Mouse (Mus musculus): ENCODE measurements around the gene Chad. TPM values are rescaled to one million over a fixed set of nuclear protein-coding genes. Genes with fewer than 3 reads are reported as not detected.

Chad gene
- polyA plus RNA-seq, 1 experiment from 2014 or later, result 0.28 TPM

DNA sequence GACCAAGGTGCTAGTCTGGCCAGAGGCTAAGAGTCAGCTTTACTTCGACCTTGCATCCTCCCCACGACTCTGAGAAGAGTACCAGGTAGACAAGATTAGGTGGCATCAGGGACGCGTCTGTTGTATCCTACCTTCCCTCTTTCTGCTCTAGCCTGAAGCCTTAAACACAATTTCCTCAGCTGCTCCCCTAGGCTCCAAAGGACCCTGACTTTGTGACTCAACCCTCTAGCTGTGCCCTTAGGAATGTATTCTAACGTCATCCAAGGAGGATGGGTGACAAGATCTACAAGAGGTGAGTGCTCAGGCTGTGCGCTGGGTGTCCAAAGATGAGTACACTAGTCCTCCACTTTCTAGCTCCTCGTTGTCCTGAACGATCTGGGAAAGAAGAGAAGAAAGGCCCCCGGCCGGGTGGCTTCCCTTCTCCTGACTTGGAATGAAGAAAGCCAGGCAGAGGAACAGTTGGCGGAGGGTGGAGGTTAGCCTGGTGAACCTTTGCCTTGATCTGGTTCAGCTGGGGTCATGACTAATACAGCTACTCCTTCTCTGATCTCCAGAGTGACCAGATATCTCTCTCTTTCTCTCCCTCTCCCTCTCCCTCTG, 37.6 kb downstream of the Chad start:
- 54% methylated on average over 11 of the region's 11 CpGs for WGBS
- H3K27me3 ChIP-seq (ENCODE audit: insufficient read depth, poor library complexity, severe bottlenecking), result 0 out of 2 replicates have a peak, but pooled peaks cover 7% of the 10 kb centered on the region
- H3K4me1 ChIP-seq, result peaks cover 11% of the 10 kb centered on the region
- peak overlapping the region; percentile 65 for H3K4me3 ChIP-seq
- H3K36me3 ChIP-seq, result no peaks in the 10 kb centered on the region
- no peaks in the 10 kb centered on the region for H3K9me3 ChIP-seq
- DNase-seq (ENCODE audit: low spot score), result no peak
- H3K27ac ChIP-seq, result peak overlapping the region; percentile 87

DNA sequence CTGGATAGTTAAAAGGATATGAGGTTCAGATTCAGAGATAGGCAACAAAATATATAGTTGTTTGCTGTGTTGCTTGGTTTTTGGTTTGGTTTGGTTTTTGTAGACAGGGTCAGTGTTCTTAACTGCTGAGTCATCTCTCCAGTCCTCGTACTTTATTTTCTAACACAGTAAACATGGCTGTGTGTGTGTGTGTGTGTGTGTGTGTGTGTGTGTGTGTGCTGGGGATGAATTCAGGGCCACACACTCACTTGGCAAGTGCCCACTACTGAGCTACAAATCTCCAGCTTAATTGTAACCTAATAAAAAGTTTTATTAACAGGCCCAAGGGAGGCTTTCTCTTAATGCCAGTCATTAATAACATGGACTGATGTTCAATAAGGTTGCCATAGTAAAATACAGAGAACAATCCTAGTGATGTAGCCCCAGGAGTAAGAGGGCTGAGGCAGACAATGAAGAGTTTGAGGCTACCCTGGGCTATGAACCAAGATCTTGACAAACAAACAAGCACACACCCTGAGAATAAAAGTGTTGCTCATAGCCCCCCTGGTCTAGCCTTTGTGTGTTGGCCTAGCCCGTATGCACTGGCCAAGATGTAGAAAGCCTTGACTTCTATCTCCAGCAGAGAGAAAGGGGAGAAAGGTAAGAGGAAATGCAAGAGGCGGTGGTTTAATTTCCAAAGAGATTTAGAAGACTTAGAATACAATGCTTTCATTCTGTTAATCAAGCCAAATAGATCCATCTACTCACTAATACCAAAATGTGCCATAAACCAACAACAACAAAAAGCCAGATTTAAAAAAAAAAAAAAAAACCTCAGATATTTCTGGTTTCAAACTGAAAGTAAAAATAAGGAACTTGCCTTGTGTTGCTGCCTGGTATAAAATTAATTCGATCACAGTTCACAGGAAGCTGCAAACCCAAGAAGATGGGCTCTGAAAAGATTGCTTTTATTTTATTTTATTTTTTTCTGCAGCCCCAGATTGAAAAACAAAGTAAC, 46.2 kb downstream of the Chad start:
- Histone ChIP-seq H3K27ac (no peak overlapping the region), H3K4me3 (no peak overlapping the region), H3K36me3 (no peaks in the 10 kb centered on the region), H3K4me1 (no peaks in the 10 kb centered on the region), H3K27me3 (ENCODE audit: insufficient read depth, poor library complexity, severe bottlenecking) (peaks cover 7% of the 10 kb centered on the region; the same call in 1 of the 2 replicates), H3K9me3 (no peaks in the 10 kb centered on the region)
- no peak for DNase-seq (ENCODE audit: low spot score)
- 72% methylated on average over 4 of the region's 4 CpGs for WGBS

DNA sequence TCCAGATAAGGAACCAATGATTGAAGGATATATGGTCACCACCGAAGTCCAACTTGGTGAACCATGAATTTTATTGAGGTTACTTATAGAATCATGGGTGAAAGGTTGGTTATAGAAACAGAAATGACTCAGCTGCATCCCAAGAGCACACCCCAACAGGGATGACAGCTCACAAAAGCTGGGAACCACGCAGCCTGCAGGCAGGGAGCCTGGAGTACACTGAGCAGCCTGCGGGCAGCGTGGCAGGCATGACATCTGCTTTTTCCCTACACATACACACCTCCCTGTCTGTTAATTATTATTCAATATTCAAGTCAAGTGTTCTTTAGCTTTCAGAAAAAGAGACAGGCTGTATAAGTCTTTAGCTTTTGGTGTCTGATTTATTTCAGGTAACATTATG, 49.8 kb downstream of the Chad start:
- H3K27me3 ChIP-seq (ENCODE audit: insufficient read depth, poor library complexity, severe bottlenecking), result peaks cover 7% of the 10 kb centered on the region; the same call in 1 of the 2 replicates
- H3K36me3 ChIP-seq, result no peaks in the 10 kb centered on the region
- H3K9me3 ChIP-seq, result no peaks in the 10 kb centered on the region
- no peak for DNase-seq (ENCODE audit: low spot score)
- no peak overlapping the region for H3K4me3 ChIP-seq
- WGBS, result 79% methylated on average over 4 of the region's 4 CpGs
- H3K4me1 ChIP-seq, result no peaks in the 10 kb centered on the region
- no peak overlapping the region for H3K27ac ChIP-seq

DNA sequence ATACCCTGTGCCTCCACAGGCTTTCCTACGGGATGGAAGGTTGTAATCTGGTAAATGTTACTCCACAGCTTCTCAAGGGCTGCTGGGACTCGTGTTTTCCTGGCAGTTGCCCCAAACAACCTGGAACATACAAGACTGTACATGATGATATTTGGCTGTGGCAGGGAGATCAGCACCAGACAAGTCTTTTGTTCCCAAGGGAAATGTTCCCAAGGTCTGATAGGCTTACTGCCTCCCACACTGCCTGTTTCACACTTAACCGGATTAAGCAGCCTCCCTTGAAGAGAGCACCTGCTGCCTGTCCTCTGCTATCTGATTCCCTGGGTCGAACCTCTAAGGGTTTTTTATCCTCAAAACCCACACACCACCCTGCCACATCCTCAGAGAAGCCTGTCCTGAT, 50.6 kb downstream of the Chad start:
- H3K4me1 ChIP-seq, result no peaks in the 10 kb centered on the region
- peaks cover 7% of the 10 kb centered on the region; the same call in 1 of the 2 replicates for H3K27me3 ChIP-seq (ENCODE audit: insufficient read depth, poor library complexity, severe bottlenecking)
- DNase-seq (ENCODE audit: low spot score), result no peak
- H3K36me3 ChIP-seq, result no peaks in the 10 kb centered on the region
- 13% methylated on average over 4 of the region's 4 CpGs for WGBS
- no peaks in the 10 kb centered on the region for H3K9me3 ChIP-seq
- no peak overlapping the region for H3K4me3 ChIP-seq
- H3K27ac ChIP-seq, result no peak overlapping the region

DNA sequence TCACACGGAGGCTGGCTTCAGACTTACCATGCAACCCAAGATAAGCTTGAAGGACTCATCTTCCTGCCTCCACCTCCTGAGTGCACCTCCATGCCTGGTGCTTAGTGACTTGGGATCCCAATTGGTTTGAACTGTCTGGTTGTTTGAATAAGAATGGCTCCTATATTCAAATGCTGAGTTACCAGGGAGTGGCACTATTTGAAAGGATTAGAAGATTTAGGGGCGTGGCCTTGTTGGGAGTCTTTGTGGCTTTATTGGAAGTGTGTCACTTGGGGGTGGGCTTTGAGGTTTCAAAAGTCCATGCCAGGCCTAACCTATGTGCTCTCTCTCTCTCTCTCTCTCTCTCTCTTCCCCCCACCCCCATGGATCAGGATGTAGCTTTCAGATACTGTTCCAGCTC, 52.8 kb downstream of the Chad start:
- WGBS, result 81% methylated on average over 2 of the region's 2 CpGs
- H3K27me3 ChIP-seq (ENCODE audit: insufficient read depth, poor library complexity, severe bottlenecking), result peaks cover 7% of the 10 kb centered on the region; the same call in 1 of the 2 replicates
- DNase-seq (ENCODE audit: low spot score), result no peak
- H3K9me3 ChIP-seq, result no peaks in the 10 kb centered on the region
- no peaks in the 10 kb centered on the region for H3K36me3 ChIP-seq
- no peak overlapping the region for H3K27ac ChIP-seq
- H3K4me3 ChIP-seq, result no peak overlapping the region
- H3K4me1 ChIP-seq, result no peaks in the 10 kb centered on the region

Other genes with a start within 250 kb of the Chad start
- gene Luc7l3, start 243.1 kb upstream of the Chad start, polyA plus RNA-seq (2016; fragmentation: Nextera tagmentation; extraction: Ambion mirVana), result 66.3 and 93.4 TPM in 2 replicates
- 16.3 and 20.3 TPM in 2 replicates for gene Ankrd40, start 237.0 kb upstream of the Chad start, polyA plus RNA-seq (2016; fragmentation: Nextera tagmentation; extraction: Ambion mirVana)
- 0.48 and 0.88 TPM in 2 replicates for gene Abcc3, start 172.1 kb upstream of the Chad start, polyA plus RNA-seq (2016; fragmentation: Nextera tagmentation; extraction: Ambion mirVana)
- gene Cacna1g, start 90.8 kb upstream of the Chad start, polyA plus RNA-seq (2016; fragmentation: Nextera tagmentation; extraction: Ambion mirVana), result 1.5 and 2.4 TPM in 2 replicates
- not detected in 2 replicates for gene Spata20, start 78.9 kb upstream of the Chad start, polyA plus RNA-seq (2016; fragmentation: Nextera tagmentation; extraction: Ambion mirVana)
- 7.7 and 14.2 TPM in 2 replicates for gene Epn3, start 65.1 kb upstream of the Chad start, polyA plus RNA-seq (2016; fragmentation: Nextera tagmentation; extraction: Ambion mirVana)
- 9.3 and 12.5 TPM in 2 replicates for gene Mycbpap, start 43.3 kb upstream of the Chad start, polyA plus RNA-seq (2016; fragmentation: Nextera tagmentation; extraction: Ambion mirVana)
- 3.2 and 6.9 TPM in 2 replicates for gene Rsad1, start 15.8 kb upstream of the Chad start, polyA plus RNA-seq (2016; fragmentation: Nextera tagmentation; extraction: Ambion mirVana)
- gene Acsf2, start 36.8 kb downstream of the Chad start, polyA plus RNA-seq (2016; fragmentation: Nextera tagmentation; extraction: Ambion mirVana), result 2.8 and 4.1 TPM in 2 replicates
- gene Lrrc59, start 64.7 kb downstream of the Chad start, polyA plus RNA-seq (2016; fragmentation: Nextera tagmentation; extraction: Ambion mirVana), result 229 and 251 TPM in 2 replicates
- gene Mrpl27, start 88.7 kb downstream of the Chad start, polyA plus RNA-seq (2016; fragmentation: Nextera tagmentation; extraction: Ambion mirVana), result 139 and 141 TPM in 2 replicates
- gene Eme1, start 88.9 kb downstream of the Chad start, polyA plus RNA-seq (2016; fragmentation: Nextera tagmentation; extraction: Ambion mirVana), result 24.7 and 33.4 TPM in 2 replicates
- 16.7 and 17.4 TPM in 2 replicates for gene Xylt2, start 112.5 kb downstream of the Chad start, polyA plus RNA-seq (2016; fragmentation: Nextera tagmentation; extraction: Ambion mirVana)
- gene Gm11541, start 139.5 kb downstream of the Chad start, polyA plus RNA-seq (2016; fragmentation: Nextera tagmentation; extraction: Ambion mirVana), result not detected in 2 replicates
- 0.16 TPM in 1 of 2 replicates, not detected in the other for gene Cdc34b, start 176.7 kb downstream of the Chad start, polyA plus RNA-seq (2016; fragmentation: Nextera tagmentation; extraction: Ambion mirVana)
- not detected in 2 replicates for gene Tmem92, start 217.7 kb downstream of the Chad start, polyA plus RNA-seq (2016; fragmentation: Nextera tagmentation; extraction: Ambion mirVana)